Mouse (Mus musculus) spleen, postnatal 10 days (tissue): ENCODE data around the gene 4931423N10Rik.
"Not testable (repeated sequence)": the region's sequence is repeated elsewhere in the genome, so short reads cannot be mapped to it uniquely, and the experiment has no call there.

Experiments
- DNase-seq, 2 experiments: peaks; one replicate each; pipeline ENCODE4 v3.0.0; 2021 to 2022; ENCODE audit warnings: low spot score in 2 of 2

Gene 4931423N10Rik

GRCm38 (mm10) chr2:23207070-23207526 is at the start of gene 4931423N10Rik:
4931423N10Rik (plus strand) TSS chr2:23207476.
- DNase-seq, result no peak

GRCm38 (mm10) chr2:23172305-23172704 is 35.0 kb upstream of the 4931423N10Rik start:
- no peak for DNase-seq

GRCm38 (mm10) chr2:23194366-23194765 is 12.9 kb upstream of the 4931423N10Rik start:
- DNase-seq, result no peak

- DNase-seq, result no peak
Measured at GRCm38 (mm10) chr2:23201034-23201433, 6.2 kb upstream of the 4931423N10Rik start.

- no peak for DNase-seq
Measured at GRCm38 (mm10) chr2:23202900-23203670, 4.2 kb upstream of the 4931423N10Rik start.

- DNase-seq, result no peak
Measured at GRCm38 (mm10) chr2:23213661-23214060, 6.4 kb downstream of the 4931423N10Rik start.

- DNase-seq, result no peak
Measured at GRCm38 (mm10) chr2:23225199-23225598, 17.9 kb downstream of the 4931423N10Rik start.

- no peak for DNase-seq
Measured at GRCm38 (mm10) chr2:23228463-23228862, 21.2 kb downstream of the 4931423N10Rik start.

- DNase-seq, result no peak
Measured at GRCm38 (mm10) chr2:23234065-23234773, 26.9 kb downstream of the 4931423N10Rik start.

- DNase-seq, result not testable (repeated sequence)
Measured at GRCm38 (mm10) chr2:23290991-23291390, 83.7 kb downstream of the 4931423N10Rik start.

GRCm38 (mm10) chr2:23314869-23315268 is 107.6 kb downstream of the 4931423N10Rik start:
- DNase-seq, result no peak
